Mouse (Mus musculus): Measurements from ENCODE around the gene Rab34. TPM values are rescaled to one million over a fixed set of nuclear protein-coding genes. Genes with fewer than 3 reads are reported as not detected.

Gene Rab34
- total RNA-seq, 2 experiments from 2014 or later = 22.3 to 24.3 TPM

DNA sequence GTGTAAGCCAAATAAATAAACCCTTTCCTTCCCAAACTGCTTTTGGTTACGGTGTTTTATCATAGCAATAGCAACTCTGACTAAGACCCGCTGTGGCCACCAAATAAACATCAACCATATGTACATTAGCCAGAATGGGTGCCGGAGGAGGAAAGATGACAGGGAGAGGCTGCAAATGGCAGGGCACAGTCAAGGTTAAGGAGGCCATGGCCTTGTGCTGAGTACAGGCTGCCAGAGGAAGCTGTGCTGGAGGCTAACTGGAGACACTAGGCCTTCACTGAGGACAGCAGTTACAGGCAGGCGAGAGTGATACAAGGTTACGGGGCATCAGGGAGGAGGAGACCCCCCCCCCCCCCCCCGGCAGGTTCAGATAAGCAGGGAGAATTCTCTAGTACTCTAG is 21.7 kb downstream of the Rab34 start:
- DNase-seq = no peak
- intact Hi-C loops (cut with DNase I) = no loop called here

DNA sequence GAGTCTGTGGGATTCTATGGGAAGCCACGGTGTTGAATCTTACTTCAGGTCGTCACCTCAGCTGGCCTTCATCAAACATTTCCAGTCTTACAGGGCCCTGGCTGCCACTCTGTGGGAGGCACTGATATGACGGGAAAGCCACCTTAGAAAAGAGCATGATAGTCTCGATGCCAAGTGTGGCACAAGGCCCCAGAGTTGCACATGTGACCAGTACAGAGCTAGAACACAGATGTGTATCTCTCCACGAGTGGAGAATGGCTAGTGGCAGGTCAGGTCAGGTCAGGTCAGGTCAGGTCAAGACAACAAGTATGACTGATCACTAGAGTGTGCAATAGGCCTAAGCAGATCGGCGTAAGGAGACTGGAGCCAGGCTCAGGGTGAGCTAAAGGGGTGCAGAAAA is 22.4 kb downstream of the Rab34 start:
- intact Hi-C loops (cut with DNase I) = no loop called here

DNA sequence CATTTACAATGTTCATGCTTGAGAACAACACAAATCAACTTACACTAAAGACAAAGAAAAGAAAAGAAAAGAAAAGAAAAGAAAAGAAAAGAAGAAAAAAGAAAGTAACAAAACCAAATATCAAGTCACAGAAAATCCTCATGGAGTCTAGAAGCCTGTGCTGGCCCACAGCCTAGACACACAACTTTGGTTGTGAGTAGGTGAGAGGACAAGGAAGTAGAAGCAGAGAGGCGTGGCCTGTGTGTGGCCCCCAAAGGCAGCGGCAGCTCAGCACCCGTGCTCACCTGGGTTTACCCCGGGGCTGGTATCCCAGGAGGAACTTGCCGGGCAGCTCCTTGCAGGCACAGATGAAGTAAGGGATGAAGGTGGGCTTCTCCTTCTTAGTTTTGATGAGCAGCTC is 23.3 kb downstream of the Rab34 start:
- no peak for DNase-seq
- intact Hi-C loops (cut with DNase I) = no loop called here

More for the DNA sequence above, 22.4 kb downstream of the Rab34 start:
- peak; percentile 18 to 27 for DNase-seq

DNA sequence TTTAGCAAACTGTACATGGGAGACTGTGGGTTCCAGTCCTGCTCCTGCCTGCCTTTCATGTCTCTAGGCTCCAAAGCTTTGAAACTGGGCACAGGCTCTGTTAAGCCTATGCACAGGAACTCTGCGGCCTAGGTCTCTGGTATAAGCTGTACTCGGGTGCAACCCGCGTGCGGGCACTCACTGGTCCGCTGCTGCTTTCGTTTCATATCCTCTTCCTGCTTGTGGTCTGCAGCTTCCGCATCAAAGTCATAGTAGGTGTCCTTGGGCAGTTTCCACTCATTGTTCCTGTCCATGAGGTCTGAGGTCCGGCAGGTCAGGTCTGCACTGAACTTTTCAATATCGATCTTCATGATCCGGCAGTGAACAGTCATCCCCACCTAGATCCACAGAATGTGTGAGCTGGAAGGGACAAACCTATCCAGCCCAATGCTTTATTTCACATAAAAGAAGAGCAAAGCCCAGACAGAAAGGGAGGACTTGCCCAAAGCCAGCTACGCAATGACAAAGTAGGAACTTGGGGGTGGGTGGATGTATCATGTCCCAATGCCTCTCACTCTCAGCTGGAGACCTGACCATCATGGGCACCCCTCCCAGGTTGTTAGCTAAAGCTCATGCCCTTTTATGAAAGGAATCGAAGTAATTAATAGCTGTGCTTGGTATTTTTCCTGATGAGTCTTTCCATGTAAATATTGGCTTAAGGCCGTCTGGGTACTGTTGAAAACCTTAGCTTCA is 25.0 kb downstream of the Rab34 start:
- intact Hi-C loops (cut with DNase I) = no loop called here
- DNase-seq = no peak

DNA sequence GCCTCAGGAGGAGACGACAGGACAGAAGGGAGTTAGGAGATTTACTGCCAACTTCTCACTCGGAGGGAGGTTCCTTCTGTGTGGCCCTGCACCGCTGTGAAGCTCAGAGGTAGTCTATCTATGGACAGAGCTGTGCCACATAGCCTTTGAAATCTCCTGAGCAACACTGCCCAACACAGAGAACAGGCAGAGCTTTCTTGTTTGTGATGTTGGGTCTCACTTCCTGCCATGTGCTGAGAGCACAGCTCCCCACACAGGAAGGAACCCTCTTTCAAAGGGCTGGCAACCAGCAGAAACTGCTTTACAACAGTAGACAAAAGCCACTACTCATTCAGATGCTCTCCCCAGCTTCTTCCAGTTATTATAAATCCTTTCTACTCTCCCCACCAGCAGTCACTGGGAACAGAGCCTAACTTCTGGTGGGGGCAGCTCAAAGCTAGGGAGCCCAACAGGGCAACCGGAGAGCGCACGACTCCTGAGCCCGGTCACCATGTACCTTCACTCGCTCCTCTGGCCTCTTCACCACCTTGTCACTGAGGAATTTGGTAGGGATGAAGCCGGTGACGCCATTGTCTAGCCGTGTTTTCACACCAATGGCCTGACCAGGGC is 27.6 kb downstream of the Rab34 start:
- intact Hi-C loops (cut with DNase I) = no loop called here

DNA sequence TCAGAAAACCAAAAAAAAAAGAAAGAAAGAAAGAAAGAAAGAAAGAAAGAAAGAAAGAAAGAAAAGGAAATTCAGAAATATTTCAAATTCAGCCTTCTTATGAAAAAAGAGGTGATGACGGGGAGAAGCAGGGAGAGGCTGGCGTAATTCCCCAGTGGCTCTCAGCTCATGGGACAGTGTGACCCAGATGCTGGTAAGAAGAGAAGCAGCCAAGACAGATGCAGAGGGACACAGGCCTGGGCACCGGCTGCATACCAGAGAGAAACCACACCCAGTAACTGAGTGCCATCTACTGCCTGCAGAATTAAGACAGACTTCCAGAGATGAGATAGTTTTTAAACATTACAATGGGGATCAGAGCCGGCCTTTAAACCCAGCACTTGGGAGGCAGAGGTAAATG is 35.4 kb downstream of the Rab34 start:
- no peak for DNase-seq
- intact Hi-C loops (cut with DNase I) = no loop called here

More for the DNA sequence above, 27.6 kb downstream of the Rab34 start:
- no peak for DNase-seq

DNA sequence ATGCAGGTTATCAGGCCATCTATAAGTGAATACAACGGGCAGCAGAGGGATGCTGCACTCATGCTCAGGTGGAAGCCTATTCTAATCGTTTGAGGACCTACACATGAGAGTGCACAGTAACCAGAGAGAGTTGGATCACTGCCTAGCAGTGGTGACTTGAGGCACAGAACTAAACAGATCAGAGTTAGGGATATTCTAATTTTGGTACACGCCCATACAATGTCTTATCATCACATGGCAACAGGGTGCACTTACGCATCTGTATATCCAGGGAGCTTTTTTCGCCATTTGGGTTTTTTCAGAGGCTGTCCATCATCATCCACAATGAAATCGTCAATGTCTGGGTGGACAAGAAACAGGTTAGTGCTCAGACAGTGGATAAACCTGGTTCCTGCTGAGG is 43.3 kb downstream of the Rab34 start:
- intact Hi-C loops (cut with DNase I) = no loop called here
- no peak for DNase-seq

DNA sequence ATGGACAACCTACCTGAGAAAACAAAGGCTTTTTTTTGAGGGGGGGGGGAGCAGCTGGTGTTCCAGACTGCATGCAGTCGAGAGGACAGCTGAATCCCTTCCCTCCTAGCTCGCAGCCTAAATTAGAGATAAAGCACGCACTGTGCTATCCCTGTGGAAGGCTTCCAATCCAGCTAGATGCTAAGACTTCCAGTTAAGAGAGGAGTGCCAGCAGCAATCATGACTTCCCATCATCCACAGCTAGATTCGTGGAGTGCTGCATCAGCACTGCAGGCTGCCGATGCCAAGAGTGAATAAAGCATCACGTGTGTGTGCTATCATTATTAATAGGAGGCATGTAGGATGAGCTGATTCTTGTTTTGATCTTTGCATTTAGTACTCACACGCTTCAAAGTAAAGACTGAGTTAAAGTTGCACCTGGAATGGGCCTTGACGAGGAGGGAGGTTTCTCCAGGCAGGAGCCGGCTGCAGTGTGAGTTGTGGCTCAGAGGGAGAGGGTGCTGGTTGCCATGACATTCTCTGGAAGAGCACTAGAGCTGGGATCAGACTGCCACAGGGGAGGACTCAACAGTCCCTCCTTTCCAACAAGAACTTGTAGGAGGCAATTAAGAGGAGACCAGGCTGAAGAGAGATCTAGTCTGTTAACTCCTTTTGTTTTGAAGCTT is 52.1 kb downstream of the Rab34 start:
- intact Hi-C loops (cut with DNase I) = no loop called here
- peak; percentile 11 to 17 for DNase-seq

Small RNAs within 50 kb of the gene (microRNA-seq; reads per million reads assigned to microRNA genes)
- gene Mir7653 = 0 to 0.24 reads per million in 2 experiments

Other genes with a start within 250 kb of the Rab34 start
- 10 to 100 TPM; 39.5 to 41.7 TPM for gene Phf12, start 205.7 kb upstream of the Rab34 start, total RNA-seq (2021)
- gene Dhrs13, start 156.2 kb upstream of the Rab34 start, total RNA-seq (2021) = 1 to 10 TPM; 4.9 to 7.4 TPM
- 10 to 100 TPM; 85.1 to 90.8 TPM for gene Flot2, start 150.5 kb upstream of the Rab34 start, total RNA-seq (2021)
- gene Eral1, start 108.0 kb upstream of the Rab34 start, total RNA-seq (2021) = 10 to 100 TPM; 22.8 to 23.6 TPM
- gene Fam222b, start 93.8 kb upstream of the Rab34 start, total RNA-seq (2021) = 10 to 100 TPM; 15.0 to 17.0 TPM
- gene Traf4, start 22.8 kb upstream of the Rab34 start, total RNA-seq (2021) = 10 to 100 TPM; 17.5 to 21.0 TPM
- 1 to 10 TPM; 4.5 to 5.4 TPM for gene Nek8, start 11.8 kb upstream of the Rab34 start, total RNA-seq (2021)
- 1 to 10 TPM; 9.1 to 9.4 TPM for gene Tlcd1, start 11.7 kb upstream of the Rab34 start, total RNA-seq (2021)
- gene Rpl23a, start 4.8 kb upstream of the Rab34 start, total RNA-seq (2021) = 100 to 1,000 TPM; 965 to 994 TPM
- 1 to 10 TPM; 1.5 to 3.1 TPM for gene Proca1, start 5.0 kb downstream of the Rab34 start, total RNA-seq (2021)
- 10 to 100 TPM; 46.4 to 50.6 TPM for gene Sdf2, start 57.3 kb downstream of the Rab34 start, total RNA-seq (2021)
- 10 to 100 TPM; 33.7 to 36.6 TPM for gene Supt6, start 57.6 kb downstream of the Rab34 start, total RNA-seq (2021)
- gene 2610507B11Rik, start 73.3 kb downstream of the Rab34 start, total RNA-seq (2021) = 100 to 1,000 TPM; 180 to 190 TPM
- gene BC030499, start 102.4 kb downstream of the Rab34 start, total RNA-seq (2021) = under 1 TPM; 0.57 to 0.67 TPM
- 1 to 10 TPM; 8.8 to 9.5 TPM for gene Spag5, start 113.1 kb downstream of the Rab34 start, total RNA-seq (2021)
- gene Aldoc, start 134.5 kb downstream of the Rab34 start, total RNA-seq (2021) = 1 to 10 TPM in 1 of 2 experiments, under 1 TPM in 1; 0.81 to 1.1 TPM
- 10 to 100 TPM; 26.4 to 26.8 TPM for gene Pigs, start 140.0 kb downstream of the Rab34 start, total RNA-seq (2021)
- 10 to 100 TPM in 1 of 2 experiments, 1 to 10 TPM in 1; 9.0 to 10.1 TPM for gene Unc119, start 155.1 kb downstream of the Rab34 start, total RNA-seq (2021)
- gene Foxn1, start 198.1 kb downstream of the Rab34 start, total RNA-seq (2021) = not detected
- gene Slc13a2, start 233.8 kb downstream of the Rab34 start, total RNA-seq (2021) = not detected